Mouse (Mus musculus) thymus, adult 2 months (tissue): Measurements from ENCODE around the gene Gm26620. TPM values are rescaled to one million over a fixed set of nuclear protein-coding genes. Genes with fewer than 3 reads are reported as not detected.

ENCODE experiments used
- DNase-seq: peaks from one replicate; pipeline ENCODE4 v3.0.0; 2021
- H3K27ac ChIP-seq: fragments of 200-500 bp; 2 replicates; pipeline ENCODE4 v1.5.1; 2012; ENCODE audit warnings: low read length, control low read depth; ENCODE audit not compliant: control insufficient read depth, insufficient read depth
- H3K27me3 ChIP-seq: fragments of 200-500 bp; 2 replicates; pipeline ENCODE4 v1.6.1; 2012; ENCODE audit warnings: mild to moderate bottlenecking, low read length, moderate library complexity, mixed read lengths; ENCODE audit not compliant: control insufficient read depth, insufficient read depth
- H3K36me3 ChIP-seq: fragments of 200-500 bp; 2 replicates; pipeline ENCODE4 v1.6.1; 2012; ENCODE audit warnings: mild to moderate bottlenecking, low read length, moderate library complexity; ENCODE audit not compliant: control insufficient read depth, insufficient read depth
- H3K4me1 ChIP-seq: fragments of 200-500 bp; replicated peaks from 2 replicates; pipeline ENCODE4 v1.6.1; 2012; ENCODE audit warnings: low read length; ENCODE audit not compliant: control insufficient read depth, insufficient read depth
- H3K4me3 ChIP-seq: fragments of 200-500 bp; 2 replicates; pipeline ENCODE4 v1.5.1; 2012; ENCODE audit warnings: mild to moderate bottlenecking, low read length, control low read depth, moderate library complexity; ENCODE audit not compliant: control insufficient read depth, insufficient read depth
- CTCF ChIP-seq: fragments of 200-500 bp; IDR thresholded peaks from 2 replicates; pipeline ENCODE4 v1.5.1; 2012; ENCODE audit warnings: mild to moderate bottlenecking, control low read depth, low read length, moderate library complexity, borderline replicate concordance; ENCODE audit not compliant: control insufficient read depth, poor library complexity, insufficient read depth; ENCODE audit errors: extremely low read depth
- POLR2A ChIP-seq: fragments of 200-500 bp; IDR thresholded peaks from 2 replicates; pipeline ENCODE4 v1.6.1; 2012; ENCODE audit warnings: mild to moderate bottlenecking, low read length, control low read depth, moderate library complexity; ENCODE audit not compliant: control insufficient read depth, poor library complexity, insufficient read depth; ENCODE audit errors: extremely low read depth
- whole genome bisulfite sequencing: fragments of 180-500 bp; shearing (Covaris S2); methylation state at CpG from one replicate; pipeline ENCODE4 v1.1.7; 2018; 5-methylcytosine and 5-hydroxymethylcytosine counted together
- polyA plus RNA-seq: library from polyadenylated mRNA; depleted of rRNA; stranded (reverse); fragments of >200 nt; gene quantifications from 2 replicates; pipeline ENCODE4 v1.2.3, GENCODE M21; 2012

The Gm26620 gene
- polyA plus RNA-seq, 1 experiment: 0.26 TPM

DNA sequence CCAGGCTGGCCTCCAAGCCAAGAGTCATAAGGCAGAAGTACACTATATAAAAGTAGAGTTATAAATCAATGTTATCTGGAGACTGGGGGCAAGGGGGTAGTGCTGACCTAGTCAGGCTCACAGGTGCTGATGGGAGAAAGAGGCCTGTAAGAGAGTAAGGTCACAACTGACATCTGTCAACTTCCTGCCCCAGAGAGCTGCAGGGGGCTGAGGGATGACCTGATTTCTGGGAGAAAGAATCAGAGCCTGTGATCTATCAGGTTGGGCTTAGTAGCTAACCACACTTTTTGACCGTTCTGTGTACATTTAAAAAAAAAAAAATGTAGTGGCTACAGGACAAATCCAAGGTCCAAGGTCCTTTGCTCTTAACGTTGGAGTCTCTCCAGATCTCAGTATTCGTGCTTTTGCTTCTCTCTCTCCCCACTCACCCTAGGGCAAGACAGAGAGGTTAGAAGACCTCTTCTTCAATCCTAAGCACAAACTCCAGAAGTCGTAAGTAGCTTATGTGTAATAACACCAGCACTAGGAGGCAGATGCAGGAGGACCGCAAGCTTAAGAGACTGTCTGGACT lies 1.9 kb upstream of the Gm26620 start:
- no peaks in the 10 kb centered on the region for H3K27me3 ChIP-seq
- peaks cover 7% of the 10 kb centered on the region for H3K4me1 ChIP-seq
- no peak for TF ChIP-seq CTCF
- no peak for TF ChIP-seq POLR2A
- H3K4me3 ChIP-seq: no peak overlapping the region
- H3K36me3 ChIP-seq: peaks cover 4% of the 10 kb centered on the region; the same call in 1 of the 2 replicates
- no peak overlapping the region for H3K27ac ChIP-seq
- WGBS: 92% methylated on average over 5 of the region's 5 CpGs
- no peak for DNase-seq

DNA sequence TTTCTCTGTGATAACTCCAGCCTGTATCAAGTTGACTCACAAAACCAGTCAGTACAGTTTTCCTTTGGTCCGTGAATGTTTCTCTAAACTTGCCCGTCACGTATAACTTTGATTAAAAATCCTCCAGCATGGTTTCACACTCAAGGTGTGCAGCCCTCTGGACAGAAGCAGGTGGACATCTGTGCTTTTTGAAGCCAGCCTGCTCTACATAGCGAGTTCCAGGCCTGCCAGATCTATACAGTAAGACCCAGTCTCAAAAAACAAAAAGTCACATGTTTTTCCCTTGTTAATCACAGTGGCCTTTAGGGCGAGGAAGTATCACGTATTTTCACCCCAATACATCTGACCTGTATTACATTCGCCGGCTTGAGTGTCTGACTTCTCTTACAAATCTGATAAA lies 475 bp upstream of the Gm26620 start:
- 34% methylated on average over 8 of the region's 8 CpGs for WGBS
- Histone ChIP-seq H3K4me3 (no peak overlapping the region), H3K27me3 (no peaks in the 10 kb centered on the region), H3K27ac (no peak overlapping the region), H3K36me3 (no peaks in the 10 kb centered on the region; the same call in 1 of the 2 replicates), H3K4me1 (peaks cover 7% of the 10 kb centered on the region)
- TF ChIP-seq POLR2A (no peak), CTCF (no peak)
- DNase-seq: no peak

DNA sequence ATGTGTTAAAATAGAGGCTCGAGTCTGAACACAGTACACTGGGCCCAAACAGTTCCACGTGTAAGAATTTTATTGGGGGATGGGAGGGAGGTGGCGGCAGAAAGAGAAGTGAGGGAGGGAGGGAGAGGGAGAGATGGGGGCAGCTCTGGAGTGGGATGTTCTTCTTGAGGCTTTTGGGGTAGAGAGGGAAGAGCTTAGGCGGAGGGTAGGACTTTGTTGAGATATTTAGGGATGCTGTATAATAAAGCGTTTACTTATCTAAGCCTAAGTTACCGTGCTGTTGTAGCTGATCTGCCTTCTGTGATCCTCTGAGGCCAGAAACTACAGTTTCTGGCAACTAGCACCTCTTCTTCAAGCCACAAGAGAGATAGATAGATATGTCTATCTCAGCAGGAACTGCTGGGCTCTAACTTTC lies 1.2 kb downstream of the Gm26620 start:
- H3K4me1 ChIP-seq: peaks cover 7% of the 10 kb centered on the region
- H3K27ac ChIP-seq: no peak overlapping the region
- no peak overlapping the region for H3K4me3 ChIP-seq
- H3K36me3 ChIP-seq: no peaks in the 10 kb centered on the region
- no peak for DNase-seq
- no peak for TF ChIP-seq POLR2A
- TF ChIP-seq CTCF: no peak
- 64% methylated on average over 6 of the region's 6 CpGs for WGBS
- H3K27me3 ChIP-seq: no peaks in the 10 kb centered on the region

DNA sequence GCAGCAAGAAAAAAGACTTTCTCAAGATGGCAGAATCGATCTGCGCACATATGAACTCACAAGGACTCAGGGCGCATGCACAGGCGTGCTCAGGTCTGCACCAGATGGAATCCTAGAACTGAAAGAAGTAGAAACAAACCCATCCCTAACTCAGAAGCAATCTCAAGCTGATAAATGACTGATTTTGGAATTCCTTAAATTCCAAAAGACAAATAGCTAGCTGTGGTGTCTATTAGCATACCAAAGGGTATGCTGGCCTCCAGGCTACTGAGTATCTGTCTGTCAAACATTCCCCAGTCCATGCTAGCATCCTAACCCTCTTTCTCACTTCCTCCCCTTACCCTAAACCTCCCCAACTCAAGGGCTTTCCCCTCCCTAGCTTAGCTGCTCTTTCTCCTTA lies 4.4 kb downstream of the Gm26620 start:
- Histone ChIP-seq H3K27me3 (no peaks in the 10 kb centered on the region), H3K27ac (no peak overlapping the region), H3K4me3 (no peak overlapping the region), H3K36me3 (no peaks in the 10 kb centered on the region), H3K4me1 (peaks cover 4% of the 10 kb centered on the region)
- DNase-seq: no peak
- 90% methylated on average over 4 of the region's 4 CpGs for WGBS
- no peak for TF ChIP-seq POLR2A
- TF ChIP-seq CTCF: no peak

DNA sequence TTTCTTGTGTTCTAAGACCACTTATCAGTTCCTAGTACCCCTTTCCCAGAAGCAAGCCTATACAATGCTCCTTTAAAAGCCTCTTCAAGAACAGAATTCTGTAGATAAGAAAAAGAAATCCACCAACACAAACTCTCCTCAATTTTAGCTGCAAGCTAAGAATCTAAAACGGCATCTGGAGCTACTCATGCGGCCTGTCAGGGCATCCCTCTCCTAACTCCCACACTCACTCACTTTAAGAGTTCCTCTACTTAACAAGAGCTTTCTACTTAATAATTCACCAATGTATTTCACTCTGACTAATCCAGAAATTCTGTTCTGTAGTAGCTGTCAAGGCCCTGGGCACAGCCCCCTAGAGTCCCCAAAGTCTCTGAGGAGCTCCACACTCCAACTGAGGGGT lies 6.8 kb downstream of the Gm26620 start:
- Histone ChIP-seq H3K27me3 (no peaks in the 10 kb centered on the region), H3K27ac (no peak overlapping the region), H3K4me3 (no peak overlapping the region), H3K36me3 (no peaks in the 10 kb centered on the region), H3K4me1 (no peaks in the 10 kb centered on the region)
- DNase-seq: no peak
- 95% methylated on average over 2 of the region's 2 CpGs for WGBS
- no peak for TF ChIP-seq CTCF
- no peak for TF ChIP-seq POLR2A

DNA sequence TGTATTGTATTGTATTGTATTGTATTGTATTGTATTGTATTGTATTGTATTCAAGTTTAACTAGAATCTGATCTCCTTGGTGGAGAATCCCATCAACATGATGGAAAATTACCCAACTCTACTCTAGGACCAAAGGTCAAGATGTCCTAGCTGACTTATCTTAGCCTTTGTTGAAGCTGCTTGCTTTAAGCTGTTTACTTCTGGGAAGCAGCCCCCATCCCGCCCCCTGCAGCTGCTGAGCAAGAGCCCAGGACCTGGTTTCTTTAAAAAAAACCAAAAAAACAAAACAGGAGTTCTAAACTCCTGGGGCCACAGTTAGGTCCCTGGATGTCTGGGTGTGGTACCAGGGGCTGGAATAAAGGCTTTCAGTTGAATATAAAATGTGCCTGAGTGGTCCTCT lies 7.4 kb downstream of the Gm26620 start:
- Histone ChIP-seq H3K27ac (no peak overlapping the region), H3K4me1 (no peaks in the 10 kb centered on the region), H3K36me3 (no peaks in the 10 kb centered on the region), H3K4me3 (no peak overlapping the region), H3K27me3 (no peaks in the 10 kb centered on the region)
- WGBS: 86% methylated on average over 1 of the region's 1 CpGs
- DNase-seq: no peak
- TF ChIP-seq CTCF (no peak), POLR2A (no peak)
